Mouse (Mus musculus): ENCODE measurements at regions not wholly inside any gene's neighbourhood (a gene's known extent, or its start where the extent isn't known, plus 50 kb on each side); places are given as distances from the start of the nearest gene placed in this dataset.

DNA sequence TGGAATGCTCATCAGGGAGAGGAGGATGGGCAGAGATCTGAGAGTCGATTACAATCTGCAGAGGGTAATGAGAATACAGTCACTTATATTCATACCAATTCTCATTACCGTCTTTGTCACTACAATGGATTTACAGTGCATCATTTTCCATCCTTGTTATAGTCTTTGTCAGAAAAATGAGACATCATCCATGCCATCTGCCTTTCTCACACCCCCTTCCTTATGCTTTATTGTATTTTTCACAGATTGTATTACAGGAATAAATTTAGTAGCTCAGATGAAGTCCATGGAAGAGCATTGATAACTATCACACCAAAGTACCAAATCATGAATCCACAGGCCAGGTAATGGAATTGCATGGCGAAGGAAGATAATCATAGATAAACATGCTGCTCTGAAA, 779.5 kb downstream of the Cenpc1 start:
- Histone ChIP-seq H3K4me3 (no peak overlapping the region), H3K4me1 (replicated peaks) (no peaks in the 10 kb centered on the region), H3K9me3 (no peaks in the 10 kb centered on the region), H3K27ac (no peak overlapping the region), H3K27me3 (ENCODE audit: insufficient read depth, poor library complexity, severe bottlenecking) (no peaks in the 10 kb centered on the region), H3K36me3 (no peaks in the 10 kb centered on the region)
- WGBS, result 90% methylated on average over 3 of the region's 3 CpGs
- no peak for DNase-seq (ENCODE audit: low spot score)

GRCm38 (mm10) chr5:85248453-85248852, 816.9 kb downstream of the Cenpc1 start:
- H3K4me3 ChIP-seq, result no peak overlapping the region
- no peaks in the 10 kb centered on the region for H3K9me3 ChIP-seq
- H3K4me1 ChIP-seq (replicated peaks), result no peaks in the 10 kb centered on the region
- H3K27ac ChIP-seq, result no peak overlapping the region
- H3K36me3 ChIP-seq, result no peaks in the 10 kb centered on the region
- 82% methylated on average over 4 of the region's 4 CpGs for WGBS
- DNase-seq (ENCODE audit: low spot score), result no peak
- no peaks in the 10 kb centered on the region for H3K27me3 ChIP-seq (ENCODE audit: insufficient read depth, poor library complexity, severe bottlenecking)

GRCm38 (mm10) chr5:85240380-85240779, 823.2 kb upstream of the Epha5 start:
- Histone ChIP-seq H3K27me3 (ENCODE audit: insufficient read depth, poor library complexity, severe bottlenecking) (no peaks in the 10 kb centered on the region), H3K9me3 (no peaks in the 10 kb centered on the region), H3K4me3 (no peak overlapping the region), H3K4me1 (replicated peaks) (no peaks in the 10 kb centered on the region), H3K36me3 (no peaks in the 10 kb centered on the region), H3K27ac (no peak overlapping the region)
- no peak for DNase-seq (ENCODE audit: low spot score)

GRCm38 (mm10) chr5:85239509-85240031, 822.4 kb upstream of the Epha5 start:
- H3K4me3 ChIP-seq, result no peak overlapping the region
- no peaks in the 10 kb centered on the region for H3K36me3 ChIP-seq
- no peak overlapping the region for H3K27ac ChIP-seq
- peak; percentile 20 for DNase-seq (ENCODE audit: low spot score)
- H3K4me1 ChIP-seq (replicated peaks), result no peaks in the 10 kb centered on the region
- WGBS, result 62% methylated on average over 3 of the region's 3 CpGs
- no peaks in the 10 kb centered on the region for H3K27me3 ChIP-seq (ENCODE audit: insufficient read depth, poor library complexity, severe bottlenecking)
- H3K9me3 ChIP-seq, result no peaks in the 10 kb centered on the region

All from hindbrain, embryonic 10.5 days (tissue).